In the genomic region with DNA sequence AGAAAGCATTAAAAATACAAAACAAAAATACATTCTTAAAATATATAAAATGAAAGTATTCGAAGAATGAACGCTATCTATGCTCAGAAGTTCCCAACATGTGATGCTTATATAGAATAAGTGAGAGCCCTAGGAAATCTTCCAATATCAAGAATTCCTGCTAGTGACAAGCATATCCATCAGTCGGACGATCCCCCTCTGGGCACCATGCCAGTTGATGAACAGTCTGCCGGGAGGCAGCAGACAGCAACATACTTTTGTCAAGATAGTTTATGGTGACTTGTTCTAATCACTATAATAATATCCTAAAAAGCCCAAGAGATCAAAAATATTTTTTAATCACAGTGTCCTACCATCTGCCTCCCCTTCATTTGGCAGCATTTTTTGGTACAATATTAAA, we compare ENCODE assay signal across 16 mouse cellular contexts.
A peak's percentile ranks its signal among the peaks of the same experiment; 100 is the strongest.
DNase-seq lines count a peak whose midpoint lies in the region; ATAC-seq and TF ChIP-seq lines count a peak whose summit lies in the region.
"Had no signal": no experiment of that assay in that cellular context is flagged by ENCODE, and none has a peak within 500 bp of the region (broad histone marks: within the 10 kb centered on the region; RNA-seq: fewer than 3 reads in every experiment).

No protein-coding gene starts in this region.

- H3K27ac ChIP-seq in hindbrain, postnatal 0 days, result no peak overlapping the region
- H3K27ac ChIP-seq in hindbrain, embryonic 10.5 days, result no peak overlapping the region
- no peak overlapping the region for H3K27ac ChIP-seq in midbrain, embryonic 14.5 days (replicated peaks; ENCODE audit: low read depth, low read length)
- H3K27ac ChIP-seq in midbrain, embryonic 11.5 days (ENCODE audit: low read depth, low read length), result no peak overlapping the region
- no peak overlapping the region for H3K27ac ChIP-seq in heart, embryonic 10.5 days
- H3K27ac ChIP-seq: embryonic facial prominence, embryonic 15.5 days; heart, embryonic 15.5 days; hindbrain, embryonic 15.5 days; limb, embryonic 12.5 days; midbrain, embryonic 15.5 days; stomach, postnatal 0 days had no signal

- TF ChIP-seq CTCF in hindbrain, postnatal 0 days (IDR thresholded peaks at IDR 0.05; ENCODE audit: low read depth), result no peak

- DNase-seq in cerebellum, postnatal 10 days, result peak; percentile 83
- DNase-seq in cerebellum, adult 11 months, result no peak
- DNase-seq in hindbrain, postnatal 0 days (ENCODE audit: low spot score), result peak; percentile 53
- DNase-seq in hindbrain, embryonic 10.5 days (ENCODE audit: low spot score), result no peak
- DNase-seq in midbrain, embryonic 14.5 days, result peak; percentile 37
- no peak for DNase-seq in midbrain, embryonic 11.5 days (ENCODE audit: low spot score, missing footprints)
- DNase-seq in lung, postnatal 10 days, result peak; percentile 39
- DNase-seq in heart, embryonic 10.5 days (ENCODE audit: low spot score), result no peak
- DNase-seq: liver, postnatal 0 days; spleen, adult 18-20 months had no signal

- H3K4me1 ChIP-seq in hindbrain, postnatal 0 days (ENCODE audit: insufficient read depth, low read length), result no peaks in the 10 kb centered on the region
- H3K4me1 ChIP-seq in hindbrain, embryonic 10.5 days (replicated peaks), result no peaks in the 10 kb centered on the region
- H3K4me1 ChIP-seq in midbrain, embryonic 14.5 days (ENCODE audit: control insufficient read depth, insufficient read depth, low read length), result no peaks in the 10 kb centered on the region
- no peaks in the 10 kb centered on the region for H3K4me1 ChIP-seq in midbrain, embryonic 11.5 days (ENCODE audit: control insufficient read depth, insufficient read depth, low read length)
- no peaks in the 10 kb centered on the region for H3K4me1 ChIP-seq in heart, embryonic 10.5 days
- H3K4me1 ChIP-seq: embryonic facial prominence, embryonic 15.5 days; heart, embryonic 15.5 days; hindbrain, embryonic 15.5 days; limb, embryonic 12.5 days; midbrain, embryonic 15.5 days had no signal

- no peak for ATAC-seq in hindbrain, postnatal 0 days
- ATAC-seq in midbrain, embryonic 14.5 days (ENCODE audit: low FRiP score, low TSS enrichment), result no peak
- no peak for ATAC-seq in midbrain, embryonic 11.5 days (ENCODE audit: low FRiP score)
- ATAC-seq: liver, postnatal 0 days; midbrain, embryonic 15.5 days had no signal

- no peaks in the 10 kb centered on the region for H3K36me3 ChIP-seq in hindbrain, postnatal 0 days (ENCODE audit: insufficient read depth, low read length)
- no peaks in the 10 kb centered on the region for H3K36me3 ChIP-seq in hindbrain, embryonic 10.5 days
- H3K36me3 ChIP-seq in midbrain, embryonic 14.5 days (ENCODE audit: control insufficient read depth, insufficient read depth, low read length), result no peaks in the 10 kb centered on the region
- no peaks in the 10 kb centered on the region for H3K36me3 ChIP-seq in midbrain, embryonic 11.5 days (ENCODE audit: control insufficient read depth, insufficient read depth, low read length)
- no peaks in the 10 kb centered on the region for H3K36me3 ChIP-seq in heart, embryonic 10.5 days
- H3K36me3 ChIP-seq: embryonic facial prominence, embryonic 15.5 days; heart, embryonic 15.5 days; hindbrain, embryonic 15.5 days; limb, embryonic 12.5 days; midbrain, embryonic 15.5 days had no signal

- no peak overlapping the region for H3K4me3 ChIP-seq in hindbrain, postnatal 0 days (ENCODE audit: low read length)
- no peak overlapping the region for H3K4me3 ChIP-seq in hindbrain, embryonic 10.5 days
- no peak overlapping the region for H3K4me3 ChIP-seq in midbrain, embryonic 14.5 days (replicated peaks; ENCODE audit: low read depth, low read length)
- H3K4me3 ChIP-seq in midbrain, embryonic 11.5 days (ENCODE audit: low read depth, low read length), result no peak overlapping the region
- no peak overlapping the region for H3K4me3 ChIP-seq in heart, embryonic 10.5 days
- H3K4me3 ChIP-seq: embryonic facial prominence, embryonic 15.5 days; heart, embryonic 15.5 days; hindbrain, embryonic 15.5 days; limb, embryonic 12.5 days; midbrain, embryonic 15.5 days had no signal

- no peak overlapping the region for H3K9ac ChIP-seq in hindbrain, postnatal 0 days (replicated peaks; ENCODE audit: low read length)
- no peak overlapping the region for H3K9ac ChIP-seq in midbrain, embryonic 14.5 days (replicated peaks; ENCODE audit: low read length)
- H3K9ac ChIP-seq in midbrain, embryonic 11.5 days (ENCODE audit: low read length), result no peak overlapping the region
- H3K9ac ChIP-seq: embryonic facial prominence, embryonic 15.5 days; heart, embryonic 15.5 days; hindbrain, embryonic 15.5 days; limb, embryonic 12.5 days; liver, postnatal 0 days; midbrain, embryonic 15.5 days had no signal

- 0 out of 2 replicates have a peak, but pooled peaks cover 2% of the 10 kb centered on the region for H3K9me3 ChIP-seq in hindbrain, postnatal 0 days (ENCODE audit: low read length)
- no peaks in the 10 kb centered on the region for H3K9me3 ChIP-seq in hindbrain, embryonic 10.5 days
- no peaks in the 10 kb centered on the region for H3K9me3 ChIP-seq in midbrain, embryonic 14.5 days (ENCODE audit: control insufficient read depth, low read length)
- no peaks in the 10 kb centered on the region for H3K9me3 ChIP-seq in midbrain, embryonic 11.5 days (ENCODE audit: control insufficient read depth, low read length)
- H3K9me3 ChIP-seq in heart, embryonic 10.5 days, result no peaks in the 10 kb centered on the region
- H3K9me3 ChIP-seq: embryonic facial prominence, embryonic 15.5 days; heart, embryonic 15.5 days; hindbrain, embryonic 15.5 days; limb, embryonic 12.5 days; midbrain, embryonic 15.5 days had no signal

- no peaks in the 10 kb centered on the region for H3K27me3 ChIP-seq in hindbrain, postnatal 0 days (ENCODE audit: insufficient read depth, low read length)
- no peaks in the 10 kb centered on the region for H3K27me3 ChIP-seq in hindbrain, embryonic 10.5 days (ENCODE audit: insufficient read depth, poor library complexity, severe bottlenecking)
- H3K27me3 ChIP-seq in midbrain, embryonic 14.5 days (ENCODE audit: control insufficient read depth, insufficient read depth, low read length), result no peaks in the 10 kb centered on the region
- H3K27me3 ChIP-seq in midbrain, embryonic 11.5 days (ENCODE audit: control insufficient read depth, insufficient read depth, low read length), result no peaks in the 10 kb centered on the region
- no peaks in the 10 kb centered on the region for H3K27me3 ChIP-seq in heart, embryonic 10.5 days (ENCODE audit: insufficient read depth, poor library complexity, severe bottlenecking)
- H3K27me3 ChIP-seq: embryonic facial prominence, embryonic 15.5 days; heart, embryonic 15.5 days; hindbrain, embryonic 15.5 days; limb, embryonic 12.5 days; midbrain, embryonic 15.5 days had no signal

- no peak overlapping the region for H3K4me2 ChIP-seq in hindbrain, postnatal 0 days (ENCODE audit: low read depth, low read length)
- no peak overlapping the region for H3K4me2 ChIP-seq in midbrain, embryonic 14.5 days (ENCODE audit: low read length)
- no peak overlapping the region for H3K4me2 ChIP-seq in midbrain, embryonic 11.5 days
- H3K4me2 ChIP-seq: embryonic facial prominence, embryonic 15.5 days; heart, embryonic 15.5 days; hindbrain, embryonic 15.5 days; limb, embryonic 12.5 days; midbrain, embryonic 15.5 days had no signal

- 48% methylated on average over 5 of the region's 5 CpGs for WGBS in hindbrain, postnatal 0 days
- 93% methylated on average over 5 of the region's 5 CpGs for WGBS in hindbrain, embryonic 10.5 days
- WGBS in midbrain, embryonic 14.5 days, result 80% methylated on average over 5 of the region's 5 CpGs
- 93% methylated on average over 5 of the region's 5 CpGs for WGBS in midbrain, embryonic 11.5 days
- WGBS in heart, embryonic 10.5 days, result 78% methylated on average over 5 of the region's 5 CpGs

Comparison
In these comparisons a context has a peak if more than half of its experiments do, and no peak if none do; other contexts are left out.
1. DNase-seq: peak in cerebellum, postnatal 10 days (2 of 2), hindbrain, postnatal 0 days (single experiment), midbrain, embryonic 14.5 days (single experiment) and lung, postnatal 10 days (single experiment); none in cerebellum, adult 11 months (single experiment), hindbrain, embryonic 10.5 days (single experiment), midbrain, embryonic 11.5 days (single experiment) and heart, embryonic 10.5 days (single experiment).